Mouse (Mus musculus) spleen, adult 2 months (tissue): ENCODE data around the gene Shb.

ENCODE experiments used
- CTCF ChIP-seq: fragments of 200-500 bp; IDR thresholded peaks from 2 replicates; pipeline ENCODE4 v1.5.1; 2011; ENCODE audit warnings: mild to moderate bottlenecking, inconsistent platforms; ENCODE audit not compliant: insufficient read depth, insufficient read length, insufficient replicate concordance; ENCODE audit errors: extremely low read depth
- POLR2A ChIP-seq: fragments of 200-500 bp; IDR thresholded peaks from 2 replicates; pipeline ENCODE4 v1.6.1; 2011; ENCODE audit warnings: low read depth, low read length, inconsistent platforms

DNA sequence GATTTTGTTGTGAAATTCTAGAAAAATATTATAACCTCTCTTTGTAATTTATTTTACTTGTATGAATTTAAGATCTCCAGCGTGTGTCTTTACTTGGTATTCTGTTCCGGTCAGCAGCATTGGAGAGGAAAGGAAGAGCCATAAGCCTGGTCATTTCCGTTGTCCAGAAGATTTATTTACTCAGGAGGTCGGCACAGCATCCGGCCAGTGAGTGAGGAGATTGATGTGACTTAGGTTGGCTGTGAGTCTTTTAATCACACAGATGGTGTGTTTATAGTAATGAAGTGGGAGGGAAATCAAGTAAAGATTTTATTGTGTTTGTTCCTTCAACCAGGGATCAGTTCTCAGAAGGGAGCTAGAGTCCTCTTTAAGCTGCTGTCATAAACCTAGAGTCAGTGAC lies 157.4 kb downstream of the Shb start:
- TF ChIP-seq CTCF = no peak
- no peak for TF ChIP-seq POLR2A
